Mouse (Mus musculus) T-helper 17 cell (primary cell): ENCODE results near the gene Cited2.

Experiments used
- in situ Hi-C, 2 experiments: fragments of 300-600 bp; cut with MboI, MseI; formaldehyde crosslinking; loops; 1 replicate in 1 of 2; 2 replicates in 1 of 2; pipeline ENCODE4 v1.15.1; 2025; ENCODE audit warnings: high pct_unique_total_duplicates in 2 of 2

Cited2 gene

DNA sequence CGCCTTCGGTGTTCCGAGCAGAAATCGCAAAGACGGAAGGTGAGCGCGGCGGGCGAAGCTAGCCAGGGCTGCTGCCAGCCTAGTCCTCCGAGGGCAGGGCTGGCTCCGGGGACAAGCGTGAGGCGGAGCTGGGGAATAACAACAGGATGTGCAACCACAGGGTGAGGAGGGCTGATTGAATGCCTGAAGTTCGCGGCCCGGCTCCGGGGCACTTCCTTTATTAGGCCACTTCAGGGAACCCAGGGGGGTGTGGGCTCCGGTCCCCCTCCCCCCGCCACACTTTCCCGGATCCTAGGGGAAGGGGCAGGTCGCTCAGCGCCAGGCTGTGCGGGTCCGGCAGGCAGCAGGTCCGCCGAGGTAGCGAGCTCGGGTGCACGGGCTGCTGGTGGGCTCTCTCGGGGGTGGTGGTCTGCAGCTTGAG is 413 bp downstream of the Cited2 start:
- in situ Hi-C loops, result loop anchor here (5.0 kb wide), 3 partner anchors 49 to 1226 kb away; no protein-coding TSS in a partner anchor

DNA sequence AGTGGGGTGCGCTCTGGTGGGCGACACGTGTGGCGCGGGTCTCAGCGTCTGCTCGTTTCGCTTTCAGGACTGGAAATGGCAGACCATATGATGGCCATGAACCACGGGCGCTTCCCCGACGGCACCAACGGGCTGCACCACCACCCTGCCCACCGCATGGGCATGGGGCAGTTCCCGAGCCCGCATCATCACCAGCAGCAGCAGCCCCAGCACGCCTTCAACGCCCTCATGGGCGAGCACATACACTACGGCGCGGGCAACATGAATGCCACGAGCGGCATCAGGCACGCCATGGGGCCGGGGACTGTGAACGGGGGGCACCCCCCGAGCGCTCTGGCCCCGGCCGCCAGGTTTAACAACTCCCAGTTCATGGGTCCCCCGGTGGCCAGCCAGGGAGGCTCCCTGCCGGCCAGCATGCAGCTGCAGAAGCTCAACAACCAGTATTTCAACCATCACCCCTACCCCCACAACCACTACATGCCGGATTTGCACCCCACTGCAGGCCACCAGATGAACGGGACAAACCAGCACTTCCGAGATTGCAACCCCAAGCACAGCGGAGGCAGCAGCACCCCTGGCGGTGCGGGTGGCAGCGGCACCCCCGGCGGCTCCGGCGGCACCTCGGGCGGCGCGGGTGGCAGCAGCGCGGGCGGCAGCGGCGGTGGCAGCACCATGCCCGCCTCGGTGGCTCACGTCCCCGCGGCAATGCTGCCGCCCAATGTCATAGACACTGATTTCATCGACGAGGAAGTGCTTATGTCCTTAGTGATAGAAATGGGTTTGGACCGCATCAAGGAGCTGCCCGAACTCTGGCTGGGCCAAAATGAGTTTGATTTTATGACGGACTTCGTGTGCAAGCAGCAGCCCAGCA is 1.1 kb downstream of the Cited2 start:
- in situ Hi-C loops, result loop anchor here (5.0 kb wide), 3 partner anchors 48 to 1227 kb away; no protein-coding TSS in a partner anchor

GRCm38 (mm10) chr10:17725037-17725584 is 2.1 kb downstream of the Cited2 start:
- in situ Hi-C loops, result no loop called here

DNA sequence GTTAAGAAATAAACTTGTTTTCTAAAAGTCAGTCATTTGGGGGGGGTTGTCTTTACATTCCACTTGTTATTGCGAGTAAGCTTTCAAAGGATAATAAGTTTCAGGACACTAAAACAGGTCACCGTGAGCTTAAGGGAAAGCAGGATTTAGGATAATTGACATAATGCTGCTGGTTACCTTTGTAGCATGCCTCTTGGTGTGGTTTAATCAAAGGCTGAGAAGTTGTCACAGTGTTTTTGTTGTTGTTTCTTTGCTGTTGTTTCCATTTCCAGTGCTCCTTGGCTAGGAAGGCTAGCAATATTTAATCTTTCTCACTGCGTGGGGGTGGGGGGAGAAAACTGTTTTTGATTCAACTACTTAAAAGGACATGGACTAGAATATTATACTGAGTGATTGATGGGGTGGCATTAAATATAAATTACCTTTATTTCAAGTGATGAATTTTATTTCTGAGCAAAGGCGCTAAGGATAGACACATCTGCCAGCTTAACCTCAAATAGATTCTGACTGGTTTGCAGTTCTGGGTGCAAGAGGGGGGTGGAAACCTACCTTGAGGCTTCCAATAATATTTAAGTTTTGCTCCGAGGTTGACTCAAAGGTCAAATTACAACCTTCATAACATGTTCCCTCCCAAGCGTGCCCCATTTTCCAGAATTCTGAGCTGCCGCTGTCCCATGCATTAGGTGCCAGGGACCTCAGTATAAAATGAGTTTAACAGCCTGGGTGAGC is 2.8 kb downstream of the Cited2 start:
- in situ Hi-C loops, result no loop called here

GRCm38 (mm10) chr10:17726373-17726720 is 3.3 kb downstream of the Cited2 start:
- in situ Hi-C loops, result no loop called here

DNA sequence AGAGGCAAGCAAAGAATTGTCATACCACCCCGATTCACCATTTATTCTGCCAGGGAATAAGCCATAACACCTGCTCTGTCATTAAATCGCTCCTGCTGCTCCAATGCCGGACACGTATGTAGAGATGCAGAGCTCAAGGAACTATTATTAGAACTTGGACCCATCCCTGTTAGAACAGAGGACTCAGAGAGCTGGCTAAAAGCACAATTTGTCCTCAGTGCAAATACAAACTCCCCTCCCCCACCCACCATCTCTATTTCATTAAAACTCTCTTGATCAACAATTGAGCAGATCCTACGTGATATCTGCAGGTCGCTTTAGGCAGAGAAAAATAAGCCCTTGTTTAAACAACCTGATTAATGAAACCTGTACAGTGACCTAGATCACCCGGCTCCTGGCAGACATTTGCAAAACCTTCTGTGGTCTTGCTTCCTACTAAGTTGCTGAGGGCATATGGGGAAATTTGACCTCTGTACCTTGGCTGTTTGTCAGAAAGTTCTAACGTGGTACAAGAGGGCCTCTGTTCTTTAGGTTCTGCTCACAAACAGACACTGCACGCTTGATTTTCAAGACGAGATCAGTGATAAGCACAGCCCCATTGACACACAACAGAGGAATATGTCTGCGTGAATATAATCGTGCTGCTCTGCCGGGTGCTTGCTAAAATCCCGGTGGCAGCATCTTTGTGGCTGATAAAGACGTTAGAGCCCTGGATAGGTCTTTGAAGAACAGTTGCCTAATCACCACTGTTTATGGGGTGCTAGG is 4.3 kb downstream of the Cited2 start:
- in situ Hi-C loops, result no loop called here

GRCm38 (mm10) chr10:17727926-17728279 is 4.9 kb downstream of the Cited2 start:
- in situ Hi-C loops, result no loop called here

GRCm38 (mm10) chr10:17728711-17729110 is 5.7 kb downstream of the Cited2 start:
- in situ Hi-C loops, result no loop called here

GRCm38 (mm10) chr10:17729476-17729875 is 6.5 kb downstream of the Cited2 start:
- in situ Hi-C loops, result no loop called here

GRCm38 (mm10) chr10:17733057-17733456 is 10.0 kb downstream of the Cited2 start:
- in situ Hi-C loops, result loop anchor here in 1 of 2 experiments (5.0 to 10.0 kb wide), 3 partner anchors 54 to 212 kb away; partner anchors contain the start of gene Heca

DNA sequence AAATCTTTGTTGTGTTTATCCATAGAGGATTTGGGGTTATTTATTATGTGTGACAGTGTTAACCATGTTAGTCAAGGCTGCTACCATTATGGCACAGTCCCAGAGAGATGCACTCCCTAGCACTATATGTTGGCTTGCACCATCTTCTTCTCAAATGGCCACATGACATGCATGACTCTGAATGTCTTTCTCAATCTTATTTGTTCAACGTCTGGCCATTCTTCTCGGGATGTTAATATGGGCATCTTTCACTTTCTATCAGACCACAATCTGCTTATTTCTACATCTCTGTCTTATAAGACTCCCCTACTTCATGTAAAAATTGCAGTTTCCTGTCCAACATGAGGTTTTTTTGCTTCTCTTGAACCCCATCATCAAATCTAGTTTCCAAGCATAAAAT is 19.6 kb downstream of the Cited2 start:
- in situ Hi-C loops, result loop anchor here in 1 of 2 experiments (5.0 kb wide), 1 partner anchor 470 kb away; the partner anchor contains the start of gene Ect2l

DNA sequence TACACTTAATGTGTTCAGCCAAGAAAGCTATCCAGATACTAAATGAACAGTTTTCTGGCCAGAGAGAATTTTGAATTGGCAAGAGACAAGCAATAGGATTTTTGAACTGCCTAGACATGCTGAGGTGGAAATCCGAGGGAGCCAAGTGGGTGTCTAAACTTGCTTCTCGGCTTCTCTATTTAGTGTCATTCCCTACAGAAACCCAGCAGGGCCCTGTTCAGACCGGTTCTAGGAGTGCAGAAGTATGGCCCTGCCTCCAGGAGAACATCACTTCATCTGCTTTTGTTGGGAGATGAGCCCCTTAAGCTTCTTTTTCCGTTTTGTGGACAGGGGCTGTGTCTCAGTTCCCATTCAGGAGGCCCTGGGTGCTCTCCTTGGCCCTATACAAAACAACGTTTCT is 29.5 kb downstream of the Cited2 start:
- in situ Hi-C loops, result no loop called here

- in situ Hi-C loops, result no loop called here
Observed at GRCm38 (mm10) chr10:17759772-17760171, 36.8 kb downstream of the Cited2 start.

- in situ Hi-C loops, result no loop called here
Observed at GRCm38 (mm10) chr10:17760750-17761613, 38.0 kb downstream of the Cited2 start.

DNA sequence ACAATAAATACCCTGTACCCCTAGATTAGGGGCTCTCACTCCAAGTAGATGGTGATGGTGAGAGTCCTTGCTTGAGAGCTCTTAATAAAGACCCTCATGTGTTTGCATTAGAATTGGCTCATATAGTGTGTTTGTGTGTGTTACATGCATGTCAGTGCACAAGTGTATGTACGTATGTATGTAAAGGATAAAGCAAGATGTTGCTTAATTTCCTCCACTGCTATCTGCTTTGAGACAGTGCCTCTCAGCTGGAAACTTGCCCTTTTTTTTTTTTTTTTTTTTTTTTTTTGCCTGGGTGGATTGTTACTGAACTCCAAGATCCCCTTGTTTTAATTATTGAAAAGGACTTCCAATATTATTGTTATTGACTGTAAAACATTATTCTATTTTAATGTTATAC is 38.6 kb downstream of the Cited2 start:
- in situ Hi-C loops, result no loop called here

DNA sequence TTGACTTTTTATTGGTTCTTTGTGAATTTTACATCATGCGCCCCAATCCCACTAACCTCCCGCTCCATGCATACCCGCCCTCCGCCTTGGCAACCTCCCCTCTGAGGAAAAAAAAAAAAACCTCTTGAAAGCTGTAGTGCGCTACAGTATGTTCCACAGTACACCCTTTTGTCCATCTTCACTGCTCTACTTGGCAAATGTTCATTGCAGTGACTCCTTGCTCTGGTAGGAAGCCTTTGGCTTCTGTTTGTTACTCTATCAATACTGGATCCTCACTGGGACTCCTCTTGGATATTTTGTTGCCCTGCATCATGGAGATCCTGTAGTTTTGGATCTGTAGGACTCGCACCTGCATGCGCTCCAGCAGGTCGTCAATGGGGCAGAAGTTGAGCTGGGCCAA is 39.9 kb downstream of the Cited2 start:
- in situ Hi-C loops, result no loop called here

DNA sequence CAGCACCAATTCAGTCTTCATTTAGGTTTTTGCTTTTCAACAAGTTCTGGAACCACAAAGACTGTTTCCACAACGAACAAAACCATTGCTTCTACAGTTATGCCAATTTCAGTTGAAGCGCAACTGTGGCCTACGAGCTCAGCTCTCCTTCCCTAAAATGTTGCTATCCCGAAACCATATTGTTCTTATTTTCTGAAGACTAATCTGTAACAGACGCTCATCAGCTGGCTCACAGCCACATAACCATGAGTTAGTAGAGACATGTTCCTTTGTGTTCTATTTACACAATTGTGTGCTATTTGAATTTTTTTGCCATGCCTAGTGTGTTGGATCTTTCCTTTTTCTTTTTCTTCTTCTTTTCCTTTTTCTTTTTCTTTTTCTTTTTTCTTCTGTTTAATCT is 46.8 kb downstream of the Cited2 start:
- in situ Hi-C loops, result loop anchor here in 1 of 2 experiments (5.0 kb wide), 1 partner anchor 48 kb away; the partner anchor contains the start of gene Cited2

DNA sequence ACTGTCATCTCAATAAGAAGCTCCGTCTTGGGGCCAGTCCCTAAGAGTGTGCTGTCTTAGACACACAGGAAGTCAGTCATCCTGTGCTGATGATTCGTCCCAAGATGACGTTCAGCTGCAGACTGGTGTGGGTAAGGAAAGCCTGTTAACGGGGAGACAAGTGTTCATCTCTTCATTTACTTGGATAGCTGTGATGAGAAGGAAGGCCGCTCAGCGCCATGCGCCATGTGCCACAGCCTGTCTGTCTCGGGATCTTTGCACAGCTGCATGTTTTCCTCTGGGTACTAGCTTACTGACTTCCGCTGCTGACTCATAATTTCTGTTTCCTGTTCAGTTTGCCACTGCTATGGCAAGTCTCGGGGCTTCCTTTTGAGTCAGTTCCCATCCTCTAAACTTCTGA is 49.3 kb downstream of the Cited2 start:
- in situ Hi-C loops, result loop anchor here in 1 of 2 experiments (5.0 kb wide), 1 partner anchor 50 kb away; the partner anchor contains the start of gene Cited2

GRCm38 (mm10) chr10:17774366-17774765 is 51.3 kb downstream of the Cited2 start:
- in situ Hi-C loops, result loop anchor here in 1 of 2 experiments (5.0 kb wide), 1 partner anchor 52 kb away; the partner anchor contains the start of gene Cited2

DNA sequence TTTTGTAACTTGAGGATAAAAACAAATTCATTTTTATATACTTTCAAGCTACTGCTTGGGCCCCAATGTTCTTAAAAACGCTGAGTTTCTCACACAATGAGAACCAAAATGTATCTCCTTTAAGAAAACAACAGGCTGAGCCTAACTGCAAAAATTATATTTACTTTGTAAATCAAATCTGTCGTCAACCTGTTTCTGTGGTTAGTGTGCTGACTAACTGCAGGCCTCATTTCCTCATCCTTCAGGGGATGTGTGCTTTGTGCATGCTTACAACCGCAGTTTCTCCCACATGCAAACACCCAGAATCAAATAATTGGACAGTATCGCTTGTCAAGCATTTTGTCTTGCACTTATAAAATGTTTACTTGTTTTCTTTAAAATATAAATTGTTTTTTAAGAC is 52.1 kb downstream of the Cited2 start:
- in situ Hi-C loops, result no loop called here
